Mouse (Mus musculus): Measurements from ENCODE around the gene Bcl2l2. TPM values are rescaled to one million over a fixed set of nuclear protein-coding genes. Genes with fewer than 3 reads are reported as not detected.

Gene Bcl2l2
- total RNA-seq, 1 experiment from 2014 or later = 3.6 TPM

DNA sequence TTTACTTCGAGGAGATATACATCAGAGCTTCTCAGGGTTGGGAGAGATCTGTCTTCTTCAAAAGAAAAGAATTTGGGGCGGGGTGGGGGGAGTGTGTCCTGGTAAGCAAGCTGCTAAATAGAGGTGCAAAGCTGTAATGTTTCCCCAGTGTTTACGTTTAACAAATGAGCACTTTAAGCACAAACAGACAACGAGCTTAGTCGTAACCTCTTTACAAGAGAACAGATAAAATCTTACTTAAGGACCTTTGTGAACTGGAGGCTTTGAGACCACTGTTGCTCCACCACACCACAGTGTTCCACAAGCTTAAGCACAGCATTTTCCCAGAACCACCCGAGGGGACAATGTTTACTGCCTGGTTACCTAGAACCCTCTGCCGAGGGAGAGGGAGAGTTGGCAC lies 44.1 kb downstream of the Bcl2l2 start:
- ATAC-seq (ENCODE audit: extremely low read depth, insufficient number of reproducible peaks, low FRiP score, poor library complexity, severe bottlenecking) = no peak

DNA sequence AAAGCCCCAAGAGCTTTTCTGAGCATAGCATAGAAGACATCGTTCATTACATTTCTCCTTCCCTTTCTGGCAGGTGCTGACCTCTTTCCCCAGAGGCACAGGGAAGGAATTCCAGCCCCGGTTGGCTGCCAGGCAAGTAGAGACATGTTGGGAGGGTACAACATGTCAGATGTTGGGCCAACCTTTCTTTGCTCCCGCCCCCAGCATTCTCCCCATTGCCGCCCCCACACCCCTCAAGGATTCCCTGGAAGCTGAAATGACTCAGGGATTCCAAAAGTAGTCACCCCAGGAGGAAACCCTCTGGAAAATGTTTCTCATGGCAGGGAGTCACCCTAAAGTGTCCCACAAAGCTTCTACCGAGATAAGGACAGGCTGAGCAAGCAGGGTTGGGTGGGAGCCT lies 46.6 kb downstream of the Bcl2l2 start:
- ATAC-seq (ENCODE audit: extremely low read depth, insufficient number of reproducible peaks, low FRiP score, poor library complexity, severe bottlenecking) = no peak

DNA sequence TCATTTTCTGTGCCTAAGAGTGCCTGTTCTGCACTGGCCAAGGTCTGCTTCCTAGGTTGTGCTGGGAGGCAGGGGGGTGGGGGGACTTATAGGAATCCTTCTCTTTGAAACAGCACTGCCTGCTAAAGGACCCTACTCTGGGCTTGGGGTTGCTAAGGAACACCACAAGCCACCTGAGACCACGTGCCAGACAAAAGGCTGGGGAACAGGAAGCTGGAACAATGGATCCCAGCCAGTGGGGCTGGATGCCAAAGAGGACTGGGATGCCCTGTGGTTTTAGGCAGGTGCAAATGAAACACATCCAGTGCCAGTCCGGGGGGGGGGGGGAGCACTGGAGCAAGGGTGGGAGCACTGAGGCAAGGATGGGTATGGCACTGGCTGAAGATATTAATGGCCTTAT lies 47.3 kb downstream of the Bcl2l2 start:
- no peak for ATAC-seq (ENCODE audit: extremely low read depth, insufficient number of reproducible peaks, low FRiP score, poor library complexity, severe bottlenecking)

DNA sequence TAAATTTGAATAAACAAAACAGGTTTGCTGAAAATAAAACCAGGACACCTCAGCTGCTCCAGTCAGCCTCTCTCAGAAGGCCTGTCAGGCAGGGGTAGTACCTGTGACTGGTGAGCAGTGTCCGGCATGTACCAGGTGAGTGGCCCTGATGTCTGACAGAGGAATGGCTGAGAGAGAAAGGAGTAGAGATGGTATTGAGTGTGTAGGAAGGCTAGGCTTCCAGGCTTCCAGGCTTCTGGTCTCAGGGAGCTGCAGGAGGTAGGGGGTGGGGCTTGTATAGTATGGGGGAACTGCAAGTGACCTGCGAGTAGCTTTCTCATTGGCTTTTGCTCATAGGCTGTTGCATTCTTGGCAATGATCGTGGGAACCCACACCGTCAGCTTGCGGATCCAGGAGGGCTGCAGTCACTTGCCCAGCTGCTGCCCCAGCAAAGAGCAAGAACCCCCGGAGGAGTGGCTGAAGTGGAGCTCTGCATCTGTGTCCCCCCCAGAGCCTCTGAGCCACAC lies 49.5 kb downstream of the Bcl2l2 start, which contains the start of gene Il25:
Gene Il25 (plus strand): TSS at position 51 of the 506 bp plus-strand sequence.
- no peak for ATAC-seq (ENCODE audit: extremely low read depth, insufficient number of reproducible peaks, low FRiP score, poor library complexity, severe bottlenecking)

- ATAC-seq (ENCODE audit: extremely low read depth, insufficient number of reproducible peaks, low FRiP score, poor library complexity, severe bottlenecking) = no peak
Observed at GRCm38 (mm10) chr14:54935904-54936830, 53.0 kb downstream of the Bcl2l2 start, which contains the start of gene Cmtm5. Cmtm5 (plus strand) TSS chr14:54936261.

DNA sequence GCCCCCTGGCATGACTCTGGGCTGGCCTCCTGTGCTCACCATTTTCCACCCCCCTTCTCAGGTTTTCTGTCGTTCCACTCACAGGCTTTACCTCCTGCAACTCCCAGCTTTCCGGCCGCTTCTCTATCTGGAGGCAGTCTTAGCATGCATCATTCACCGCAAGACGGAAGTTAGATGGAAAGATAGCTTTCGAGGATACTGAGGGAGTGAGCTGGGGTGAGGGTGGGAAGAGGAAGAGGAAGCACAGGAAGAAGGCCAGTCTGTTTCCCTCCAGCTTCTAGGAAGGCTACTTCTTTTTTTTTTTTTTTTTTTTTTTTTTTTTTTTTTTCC lies 53.6 kb downstream of the Bcl2l2 start:
- no peak for ATAC-seq (ENCODE audit: extremely low read depth, insufficient number of reproducible peaks, low FRiP score, poor library complexity, severe bottlenecking)

DNA sequence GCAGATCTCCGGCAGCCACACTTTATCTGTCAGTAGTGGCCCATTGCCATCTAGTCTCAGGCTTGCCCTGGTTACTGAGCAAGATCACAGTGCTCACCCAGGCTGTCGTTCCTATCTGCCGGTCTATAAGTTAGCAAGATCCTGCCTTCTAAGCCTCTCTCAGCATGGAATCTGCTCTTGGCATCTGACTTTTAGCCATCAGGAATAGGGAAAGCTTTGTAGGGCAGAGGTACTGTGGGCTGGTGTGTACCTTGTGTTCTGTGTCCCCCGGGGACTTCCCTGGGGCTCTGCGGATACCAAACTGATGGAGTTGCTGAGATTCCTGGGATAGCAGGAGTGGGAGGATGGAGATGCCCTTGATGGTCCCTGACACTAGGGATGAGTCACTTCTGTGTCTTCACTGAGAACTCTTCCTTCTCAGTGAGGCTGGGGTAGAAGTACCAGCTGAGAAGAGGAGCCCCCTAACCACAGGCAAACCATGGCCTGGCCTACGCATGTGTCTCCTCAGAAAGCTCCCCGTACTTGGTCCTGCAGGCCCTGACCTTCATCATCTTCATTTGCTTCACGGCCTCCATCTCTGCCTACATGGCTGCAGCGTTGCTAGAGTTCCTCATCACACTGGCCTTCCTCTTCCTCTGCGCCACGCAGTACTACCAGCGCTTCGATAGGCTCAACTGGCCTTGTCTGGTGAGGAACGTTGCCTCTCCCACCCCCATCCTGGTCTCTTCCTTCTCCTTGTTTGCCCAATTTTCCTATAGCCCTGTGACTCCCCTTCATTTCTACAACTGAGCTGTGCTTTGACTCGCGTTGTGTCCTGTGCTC lies 54.4 kb downstream of the Bcl2l2 start:
- no peak for ATAC-seq (ENCODE audit: extremely low read depth, insufficient number of reproducible peaks, low FRiP score, poor library complexity, severe bottlenecking)

Other genes with a start within 250 kb of the Bcl2l2 start
- not detected in 2 replicates for gene Gm17606, start 242.4 kb upstream of the Bcl2l2 start, total RNA-seq (2017)
- gene Cdh24, start 242.0 kb upstream of the Bcl2l2 start, total RNA-seq (2017) = 1.5 and 2.5 TPM in 2 replicates
- 24.8 and 28.1 TPM in 2 replicates for gene 1700123O20Rik, start 197.2 kb upstream of the Bcl2l2 start, total RNA-seq (2017)
- gene Acin1, start 196.4 kb upstream of the Bcl2l2 start, total RNA-seq (2017) = 373 and 387 TPM in 2 replicates
- not detected in 2 replicates for gene Gm29776, start 184.5 kb upstream of the Bcl2l2 start, total RNA-seq (2017)
- gene Cebpe, start 171.2 kb upstream of the Bcl2l2 start, total RNA-seq (2017) = 9.1 and 9.2 TPM in 2 replicates
- gene Slc7a8, start 101.4 kb upstream of the Bcl2l2 start, total RNA-seq (2017) = 0.49 and 0.81 TPM in 2 replicates
- gene Rnf212b, start 69.2 kb upstream of the Bcl2l2 start, total RNA-seq (2017) = not detected in 2 replicates
- gene Homez, start 12.4 kb upstream of the Bcl2l2 start, total RNA-seq (2017) = 9.2 and 9.7 TPM in 2 replicates
- gene Ppp1r3e, start 5.8 kb upstream of the Bcl2l2 start, total RNA-seq (2017) = 0.47 TPM in 1 of 2 replicates, not detected in the other
- gene Gm20521, start 64 bp downstream of the Bcl2l2 start, total RNA-seq (2017) = not detected in 2 replicates
- gene Pabpn1, start 9.1 kb downstream of the Bcl2l2 start, total RNA-seq (2017) = 198 and 209 TPM in 2 replicates
- gene Slc22a17, start 29.8 kb downstream of the Bcl2l2 start, total RNA-seq (2017) = 0.25 and 0.47 TPM in 2 replicates
- not detected in 2 replicates for gene Efs, start 42.7 kb downstream of the Bcl2l2 start, total RNA-seq (2017)
- not detected in 2 replicates for gene Il25, start 49.3 kb downstream of the Bcl2l2 start, total RNA-seq (2017)
- gene Cmtm5, start 52.9 kb downstream of the Bcl2l2 start, total RNA-seq (2017) = not detected in 2 replicates
- gene Myh6, start 83.5 kb downstream of the Bcl2l2 start, total RNA-seq (2017) = not detected in 2 replicates
- not detected in 2 replicates for gene Gm17428, start 93.6 kb downstream of the Bcl2l2 start, total RNA-seq (2017)
- not detected in 2 replicates for gene Myh7, start 111.2 kb downstream of the Bcl2l2 start, total RNA-seq (2017)
- 58.9 and 73.5 TPM in 2 replicates for gene Ngdn, start 132.1 kb downstream of the Bcl2l2 start, total RNA-seq (2017)
- gene Zfhx2, start 208.9 kb downstream of the Bcl2l2 start, total RNA-seq (2017) = 7.2 and 7.8 TPM in 2 replicates
- 5.2 TPM in 2 replicates for gene Thtpa, start 211.4 kb downstream of the Bcl2l2 start, total RNA-seq (2017)
- gene Ap1g2, start 223.2 kb downstream of the Bcl2l2 start, total RNA-seq (2017) = 48.5 TPM in 2 replicates
- gene Jph4, start 233.6 kb downstream of the Bcl2l2 start, total RNA-seq (2017) = 0.12 TPM in 1 of 2 replicates, not detected in the other